Mouse (Mus musculus) embryonic facial prominence, embryonic 10.5 days (tissue): ENCODE results near the gene Adad2. TPM values are rescaled to one million over a fixed set of nuclear protein-coding genes. Genes with fewer than 3 reads are reported as not detected.

Experiments used
- DNase-seq: peaks from one replicate; pipeline ENCODE4 v3.0.0-alpha.2; 2017; ENCODE audit warnings: low spot score
- H3K27ac ChIP-seq: fragments of 300-500 bp; sonication (generic); replicated peaks from 2 replicates; pipeline ENCODE4 v1.5.1; 2016; ENCODE audit warnings: mild to moderate bottlenecking
- H3K27me3 ChIP-seq: fragments of 300-500 bp; sonication (generic); replicated peaks from 2 replicates; pipeline ENCODE4 v1.6.1; 2016; ENCODE audit warnings: low read depth, mild to moderate bottlenecking; ENCODE audit not compliant: poor library complexity, severe bottlenecking
- H3K36me3 ChIP-seq: fragments of 300-500 bp; sonication (generic); replicated peaks from 2 replicates; pipeline ENCODE4 v1.6.1; 2016; ENCODE audit warnings: mild to moderate bottlenecking, moderate library complexity
- H3K4me1 ChIP-seq: fragments of 300-500 bp; sonication (generic); 2 replicates; pipeline ENCODE4 v1.6.1; 2016
- H3K4me3 ChIP-seq: fragments of 300-500 bp; sonication (generic); 2 replicates; pipeline ENCODE4 v1.5.1; 2016; ENCODE audit warnings: mild to moderate bottlenecking, moderate library complexity
- H3K9me3 ChIP-seq: fragments of 300-500 bp; sonication (generic); 2 replicates; pipeline ENCODE4 v1.6.1; 2016; ENCODE audit warnings: mild to moderate bottlenecking
- WGBS: fragments of 180-500 bp; shearing (Covaris S2); methylation state at CpG from one replicate; pipeline ENCODE4 v1.1.7; 2016; 5-methylcytosine and 5-hydroxymethylcytosine counted together
- polyA plus RNA-seq: library from polyadenylated mRNA; unstranded; fragments of >200 nt; fragmentation: Nextera tagmentation; extraction: Ambion mirVana; gene quantifications from 2 replicates; pipeline ENCODE4 v1.2.1, GENCODE M21; 2016

Gene Adad2
- polyA plus RNA-seq, 1 experiment from 2014 or later = 0.27 TPM

GRCm38 (mm10) chr8:119646197-119646596 lies 33.6 kb downstream of the Adad2 start:
- Histone ChIP-seq H3K4me1 (peaks cover 7% of the 10 kb centered on the region), H3K36me3 (no peaks in the 10 kb centered on the region), H3K27me3 (no peaks in the 10 kb centered on the region), H3K4me3 (no peak overlapping the region), H3K9me3 (peaks cover 5% of the 10 kb centered on the region; the same call in 1 of the 2 replicates), H3K27ac (no peak overlapping the region)
- 79% methylated on average over 3 of the region's 3 CpGs for WGBS
- no peak for DNase-seq

GRCm38 (mm10) chr8:119646846-119647245 lies 34.3 kb downstream of the Adad2 start:
- H3K4me1 ChIP-seq = peaks cover 14% of the 10 kb centered on the region
- no peaks in the 10 kb centered on the region for H3K27me3 ChIP-seq
- H3K27ac ChIP-seq = no peak overlapping the region
- no peaks in the 10 kb centered on the region for H3K36me3 ChIP-seq
- H3K9me3 ChIP-seq = peaks cover 4% of the 10 kb centered on the region; the same call in 1 of the 2 replicates
- WGBS = 87% methylated on average over 7 of the region's 7 CpGs
- DNase-seq = no peak
- no peak overlapping the region for H3K4me3 ChIP-seq

- H3K4me3 ChIP-seq = no peak overlapping the region
- H3K27me3 ChIP-seq = no peaks in the 10 kb centered on the region
- peaks cover 20% of the 10 kb centered on the region for H3K4me1 ChIP-seq
- H3K36me3 ChIP-seq = no peaks in the 10 kb centered on the region
- 43% methylated on average over 2 of the region's 2 CpGs for WGBS
- H3K9me3 ChIP-seq = 0 out of 2 replicates have a peak, but pooled peaks cover 3% of the 10 kb centered on the region
- H3K27ac ChIP-seq = no peak overlapping the region
- DNase-seq = no peak
Measured at GRCm38 (mm10) chr8:119651324-119651723, 38.8 kb downstream of the Adad2 start.

- Histone ChIP-seq H3K27me3 (no peaks in the 10 kb centered on the region), H3K4me1 (peaks cover 36% of the 10 kb centered on the region), H3K27ac (no peak overlapping the region), H3K36me3 (no peaks in the 10 kb centered on the region), H3K9me3 (peaks cover 5% of the 10 kb centered on the region; the same call in 1 of the 2 replicates), H3K4me3 (no peak overlapping the region)
- WGBS = 58% methylated on average over 5 of the region's 5 CpGs
- DNase-seq = peak; percentile 30
Measured at GRCm38 (mm10) chr8:119656709-119657464, 44.3 kb downstream of the Adad2 start.

- Histone ChIP-seq H3K4me3 (peak overlapping the region; percentile 32), H3K27ac (peak overlapping the region; percentile 82), H3K27me3 (peaks cover 9% of the 10 kb centered on the region), H3K9me3 (peaks cover 5% of the 10 kb centered on the region; the same call in 1 of the 2 replicates), H3K4me1 (peaks cover 63% of the 10 kb centered on the region), H3K36me3 (no peaks in the 10 kb centered on the region)
- peak; percentile 79 for DNase-seq
- WGBS = 6% methylated on average over 9 of the region's 9 CpGs
Measured at GRCm38 (mm10) chr8:119661081-119661480, 48.5 kb downstream of the Adad2 start.

GRCm38 (mm10) chr8:119661892-119662291 lies 49.3 kb downstream of the Adad2 start:
- Histone ChIP-seq H3K9me3 (peaks cover 5% of the 10 kb centered on the region; the same call in 1 of the 2 replicates), H3K27me3 (peaks cover 18% of the 10 kb centered on the region), H3K27ac (no peak overlapping the region), H3K4me1 (peaks cover 69% of the 10 kb centered on the region), H3K36me3 (no peaks in the 10 kb centered on the region), H3K4me3 (no peak overlapping the region)
- DNase-seq = no peak
- 77% methylated on average over 6 of the region's 6 CpGs for WGBS

GRCm38 (mm10) chr8:119663440-119663839 lies 50.9 kb downstream of the Adad2 start:
- 41% methylated on average over 11 of the region's 11 CpGs for WGBS
- peaks cover 29% of the 10 kb centered on the region for H3K27me3 ChIP-seq
- DNase-seq = no peak
- no peaks in the 10 kb centered on the region for H3K36me3 ChIP-seq
- H3K9me3 ChIP-seq = no peaks in the 10 kb centered on the region
- no peak overlapping the region for H3K4me3 ChIP-seq
- H3K27ac ChIP-seq = no peak overlapping the region
- H3K4me1 ChIP-seq = peaks cover 79% of the 10 kb centered on the region

- no peaks in the 10 kb centered on the region for H3K36me3 ChIP-seq
- no peak overlapping the region for H3K4me3 ChIP-seq
- H3K4me1 ChIP-seq = peaks cover 78% of the 10 kb centered on the region
- WGBS = 76% methylated on average over 6 of the region's 6 CpGs
- no peaks in the 10 kb centered on the region for H3K9me3 ChIP-seq
- peaks cover 29% of the 10 kb centered on the region for H3K27me3 ChIP-seq
- no peak overlapping the region; the same call in 1 of the 2 replicates for H3K27ac ChIP-seq
- no peak for DNase-seq
Measured at GRCm38 (mm10) chr8:119665270-119665669, 52.7 kb downstream of the Adad2 start.

Other genes starting within 250 kb of the Adad2 start
- gene Mlycd, start 217.9 kb upstream of the Adad2 start, polyA plus RNA-seq = 7.3 and 7.6 TPM in 2 replicates
- gene Osgin1, start 178.6 kb upstream of the Adad2 start, polyA plus RNA-seq = 0.43 and 0.47 TPM in 2 replicates
- 8.8 and 9.4 TPM in 2 replicates for gene Necab2, start 166.0 kb upstream of the Adad2 start, polyA plus RNA-seq
- 1.9 and 2.1 TPM in 2 replicates for gene Slc38a8, start 111.0 kb upstream of the Adad2 start, polyA plus RNA-seq
- gene Mbtps1, start 54.0 kb upstream of the Adad2 start, polyA plus RNA-seq = 120 and 121 TPM in 2 replicates
- 42.0 and 43.5 TPM in 2 replicates for gene Hsdl1, start 37.6 kb upstream of the Adad2 start, polyA plus RNA-seq
- gene Dnaaf1, start 37.5 kb upstream of the Adad2 start, polyA plus RNA-seq = 0.11 and 0.15 TPM in 2 replicates
- 15.7 and 17.8 TPM in 2 replicates for gene Taf1c, start 7.5 kb upstream of the Adad2 start, polyA plus RNA-seq
- 0.22 and 0.47 TPM in 2 replicates for gene Kcng4, start 22.9 kb downstream of the Adad2 start, polyA plus RNA-seq
- 3.8 and 4.5 TPM in 2 replicates for gene Wfdc1, start 53.6 kb downstream of the Adad2 start, polyA plus RNA-seq
- gene Atp2c2, start 87.3 kb downstream of the Adad2 start, polyA plus RNA-seq = 3.8 and 4.1 TPM in 2 replicates
- gene Tldc1, start 165.7 kb downstream of the Adad2 start, polyA plus RNA-seq = 12.8 and 14.5 TPM in 2 replicates
- 137 and 149 TPM in 2 replicates for gene Cotl1, start 227.8 kb downstream of the Adad2 start, polyA plus RNA-seq
- 10.4 and 11.3 TPM in 2 replicates for gene Klhl36, start 249.5 kb downstream of the Adad2 start, polyA plus RNA-seq